Mouse (Mus musculus) hindbrain, postnatal 0 days (tissue): ENCODE results near the gene Mcfd2. TPM values are rescaled to one million over a fixed set of nuclear protein-coding genes. Genes with fewer than 3 reads are reported as not detected.

Experiments
- ATAC-seq: fragments of 200-750 bp; cut with Nextera tagmentation; 2 replicates; pipeline ENCODE4 v1.8.0; 2017; ENCODE audit warnings: mild to moderate bottlenecking, moderate TSS enrichment, moderate library complexity
- DNase-seq: peaks from one replicate; pipeline ENCODE4 v3.0.0-alpha.2; 2015; ENCODE audit warnings: low spot score
- H3K27ac ChIP-seq: fragments of 300-500 bp; sonication (generic); 2 replicates; pipeline ENCODE4 v1.5.1; 2014; ENCODE audit warnings: mild to moderate bottlenecking
- H3K27me3 ChIP-seq: fragments of 300-500 bp; sonication (generic); 2 replicates; pipeline ENCODE4 v1.6.1; 2014; ENCODE audit warnings: low read length, mixed read lengths; ENCODE audit not compliant: insufficient read depth
- H3K36me3 ChIP-seq: fragments of 300-500 bp; sonication (generic); 2 replicates; pipeline ENCODE4 v1.6.1; 2014; ENCODE audit warnings: low read length, mixed read lengths; ENCODE audit not compliant: insufficient read depth
- H3K4me1 ChIP-seq: fragments of 300-500 bp; sonication (generic); 2 replicates; pipeline ENCODE4 v1.6.1; 2014; ENCODE audit warnings: antibody characterized with exemption, low read length, mixed read lengths; ENCODE audit not compliant: insufficient read depth
- H3K4me2 ChIP-seq: fragments of 300-500 bp; sonication (generic); 2 replicates; pipeline ENCODE4 v1.6.1; 2014; ENCODE audit warnings: low read depth, mild to moderate bottlenecking, low read length, moderate library complexity, mixed read lengths
- H3K4me3 ChIP-seq: fragments of 300-500 bp; sonication (generic); 2 replicates; pipeline ENCODE4 v1.5.1; 2014; ENCODE audit warnings: low read length
- H3K9ac ChIP-seq: fragments of 300-500 bp; sonication (generic); replicated peaks from 2 replicates; pipeline ENCODE4 v1.6.1; 2014; ENCODE audit warnings: mild to moderate bottlenecking, low read length, moderate library complexity, mixed read lengths
- H3K9me3 ChIP-seq: fragments of 300-500 bp; sonication (generic); 2 replicates; pipeline ENCODE4 v1.6.1; 2016; ENCODE audit warnings: low read length, mixed read lengths
- CTCF ChIP-seq: IDR thresholded peaks from 2 replicates; pipeline ENCODE4 v1.5.1; 2016; ENCODE audit warnings: antibody characterized with exemption, control low read depth, low read depth
- WGBS: fragments of 180-500 bp; shearing (Covaris S2); extraction: QIAGEN DNeasy Blood & Tissue Kit; methylation state at CpG from one replicate; pipeline ENCODE4 v1.1.7; 2014; 5-methylcytosine and 5-hydroxymethylcytosine counted together
- polyA plus RNA-seq: library from polyadenylated mRNA; unstranded; fragments of >200 nt; fragmentation: Nextera tagmentation; extraction: Ambion mirVana; gene quantifications from 2 replicates; pipeline ENCODE4 v1.2.1, GENCODE M21; 2015
- total RNA-seq: library from RNA; depleted of rRNA; stranded (reverse); fragments of >200 nt; gene quantifications from 2 replicates; pipeline ENCODE4 v1.2.3, GENCODE M21; 2014

Gene Mcfd2
- total and polyA plus RNA-seq, 2 experiments from 2014 or later = 36.5 to 40.4 TPM

- Histone ChIP-seq H3K36me3 (peaks cover 5% of the 10 kb centered on the region; the same call in 1 of the 2 replicates), H3K4me2 (no peak overlapping the region), H3K27me3 (peaks cover 6% of the 10 kb centered on the region; the same call in 1 of the 2 replicates), H3K4me1 (0 out of 2 replicates have a peak, but pooled peaks cover 3% of the 10 kb centered on the region), H3K27ac (no peak overlapping the region), H3K4me3 (no peak overlapping the region), H3K9ac (no peak overlapping the region), H3K9me3 (no peaks in the 10 kb centered on the region)
- TF ChIP-seq CTCF = no peak
- ATAC-seq (no peak), DNase-seq (no peak)
- WGBS = 69% methylated on average over 5 of the region's 5 CpGs
These were observed 23.6 kb upstream of the Mcfd2 start for GRCm38 (mm10) chr17:87289367-87289766.

- Histone ChIP-seq H3K27me3 (peaks cover 7% of the 10 kb centered on the region), H3K27ac (no peak overlapping the region), H3K9ac (no peak overlapping the region), H3K4me1 (0 out of 2 replicates have a peak, but pooled peaks cover 7% of the 10 kb centered on the region), H3K36me3 (peaks cover 3% of the 10 kb centered on the region; the same call in 1 of the 2 replicates), H3K9me3 (no peaks in the 10 kb centered on the region), H3K4me3 (no peak overlapping the region), H3K4me2 (no peak overlapping the region)
- TF ChIP-seq CTCF = no peak
- no peak for DNase-seq
- no peak for ATAC-seq
- 37% methylated on average over 12 of the region's 12 CpGs for WGBS
These were observed 22.4 kb upstream of the Mcfd2 start for GRCm38 (mm10) chr17:87288131-87288530.

DNA sequence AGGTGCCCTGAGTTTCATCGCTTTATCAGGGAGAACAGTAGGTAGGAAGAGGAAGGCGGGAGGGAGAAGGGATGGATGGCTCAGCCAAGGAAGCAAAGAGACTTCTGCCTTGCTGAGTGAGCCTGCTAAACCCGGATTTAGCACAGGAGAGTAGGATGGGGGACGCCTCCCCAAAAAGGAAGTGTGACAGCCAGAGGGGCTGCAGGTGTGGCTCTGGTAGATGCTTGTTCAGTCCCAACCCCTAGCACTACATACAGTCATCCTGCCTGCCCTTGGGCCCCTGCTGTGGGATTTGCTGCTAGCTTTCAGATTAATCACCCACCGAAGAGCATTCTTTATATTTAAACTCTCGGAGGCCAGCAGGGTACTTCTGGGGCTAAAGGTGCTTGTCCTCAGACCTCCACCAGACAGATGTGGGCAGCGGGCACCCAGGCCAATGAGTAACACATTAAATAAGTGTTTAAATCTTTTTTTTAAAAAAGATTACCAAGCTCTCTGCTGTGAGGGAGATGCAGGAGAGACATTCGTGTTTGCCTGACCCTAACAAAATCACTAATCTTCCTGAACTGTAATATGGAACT is 21.6 kb upstream of the Mcfd2 start:
- H3K36me3 ChIP-seq = no peaks in the 10 kb centered on the region
- H3K27me3 ChIP-seq = peaks cover 7% of the 10 kb centered on the region
- no peak overlapping the region for H3K4me3 ChIP-seq
- ATAC-seq (no peak), DNase-seq (no peak)
- H3K4me2 ChIP-seq = no peak overlapping the region
- 0 out of 2 replicates have a peak, but pooled peaks cover 7% of the 10 kb centered on the region for H3K4me1 ChIP-seq
- H3K9ac ChIP-seq = no peak overlapping the region
- no peak for TF ChIP-seq CTCF
- no peak overlapping the region for H3K27ac ChIP-seq
- whole genome bisulfite sequencing = 61% methylated on average over 8 of the region's 8 CpGs
- H3K9me3 ChIP-seq = no peaks in the 10 kb centered on the region

GRCm38 (mm10) chr17:87286481-87287143 is 20.9 kb upstream of the Mcfd2 start:
- no peak overlapping the region for H3K27ac ChIP-seq
- H3K4me2 ChIP-seq = no peak overlapping the region
- 0 out of 2 replicates have a peak, but pooled peaks cover 7% of the 10 kb centered on the region for H3K4me1 ChIP-seq
- no peak overlapping the region for H3K9ac ChIP-seq
- ATAC-seq (no peak), DNase-seq (no peak)
- no peak for TF ChIP-seq CTCF
- no peaks in the 10 kb centered on the region for H3K36me3 ChIP-seq
- no peak overlapping the region for H3K4me3 ChIP-seq
- WGBS = 67% methylated on average over 8 of the region's 8 CpGs
- H3K9me3 ChIP-seq = no peaks in the 10 kb centered on the region
- H3K27me3 ChIP-seq = peaks cover 7% of the 10 kb centered on the region

DNA sequence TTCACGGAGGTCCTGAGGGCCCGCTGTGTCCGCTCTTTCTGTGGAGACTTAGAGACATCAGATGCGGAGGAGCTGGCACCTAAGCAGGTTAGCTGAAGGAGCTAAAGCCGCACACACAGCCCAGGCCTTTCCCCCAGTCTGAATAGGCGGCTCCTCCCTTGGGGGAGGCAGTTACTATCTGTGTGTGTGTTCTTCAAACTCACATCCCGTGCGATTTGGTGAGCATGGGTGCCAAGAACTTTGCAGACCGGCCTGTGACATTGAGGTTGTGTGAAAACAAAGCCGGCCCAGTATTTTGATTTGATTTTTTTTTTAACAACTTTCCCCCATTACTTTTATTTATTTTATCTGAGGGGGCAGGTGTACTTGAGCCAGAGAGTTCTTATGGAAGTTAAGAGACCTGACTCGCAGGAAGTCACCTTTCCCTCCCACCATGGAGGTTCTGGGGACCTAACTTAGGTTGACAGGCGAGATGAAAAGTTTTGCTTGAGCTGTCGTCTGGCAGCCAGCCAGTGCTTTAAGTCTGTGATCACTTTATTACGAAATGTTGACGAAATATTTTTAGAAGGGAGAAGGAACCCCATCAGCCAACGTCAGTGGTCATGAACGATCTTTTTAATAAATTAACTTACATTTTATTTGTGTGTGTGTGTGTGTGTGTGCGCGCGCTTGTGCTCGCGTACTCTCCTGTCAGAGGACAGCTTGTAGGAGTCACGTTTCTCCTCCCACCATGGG is 20.2 kb upstream of the Mcfd2 start:
- Histone ChIP-seq H3K9me3 (no peaks in the 10 kb centered on the region), H3K36me3 (no peaks in the 10 kb centered on the region), H3K4me3 (no peak overlapping the region), H3K27ac (no peak overlapping the region), H3K27me3 (peaks cover 7% of the 10 kb centered on the region), H3K9ac (no peak overlapping the region), H3K4me1 (0 out of 2 replicates have a peak, but pooled peaks cover 10% of the 10 kb centered on the region), H3K4me2 (no peak overlapping the region)
- TF ChIP-seq CTCF = no peak
- WGBS = 74% methylated on average over 23 of the region's 23 CpGs
- ATAC-seq (no peak), DNase-seq (no peak)

GRCm38 (mm10) chr17:87284482-87285040 is 18.8 kb upstream of the Mcfd2 start:
- TF ChIP-seq CTCF = no peak
- Histone ChIP-seq H3K27ac (no peak overlapping the region), H3K36me3 (no peaks in the 10 kb centered on the region), H3K4me1 (0 out of 2 replicates have a peak, but pooled peaks cover 10% of the 10 kb centered on the region), H3K4me3 (no peak overlapping the region), H3K4me2 (peak overlapping the region; percentile 98), H3K9me3 (no peaks in the 10 kb centered on the region), H3K9ac (no peak overlapping the region), H3K27me3 (peaks cover 7% of the 10 kb centered on the region)
- no peak for ATAC-seq
- DNase-seq = no peak
- WGBS = 64% methylated on average over 7 of the region's 7 CpGs
